Mouse (Mus musculus): ENCODE results near the gene Atraid.

The Atraid gene

GRCm38 (mm10) chr5:31054261-31055215, 6.4 kb downstream of the Atraid start, which contains the start of gene Cad:
Gene Cad, plus strand, starts transcription at chr5:31054780.
- peak; percentile 82 for DNase-seq (ENCODE audit: low read depth, low spot score)

- DNase-seq (ENCODE audit: low read depth, low spot score), result no peak
Observed at GRCm38 (mm10) chr5:31055216-31056140, 7.4 kb downstream of the Atraid start.

- DNase-seq (ENCODE audit: low read depth, low spot score), result no peak
Observed at GRCm38 (mm10) chr5:31069810-31070209, 21.7 kb downstream of the Atraid start.

- DNase-seq (ENCODE audit: low read depth, low spot score), result no peak
Observed at GRCm38 (mm10) chr5:31071059-31071458, 22.9 kb downstream of the Atraid start.

- no peak for DNase-seq (ENCODE audit: low read depth, low spot score)
Observed at GRCm38 (mm10) chr5:31071821-31072220, 23.7 kb downstream of the Atraid start.

- DNase-seq (ENCODE audit: low read depth, low spot score), result no peak
Observed at GRCm38 (mm10) chr5:31073176-31073575, 25.1 kb downstream of the Atraid start.

DNA sequence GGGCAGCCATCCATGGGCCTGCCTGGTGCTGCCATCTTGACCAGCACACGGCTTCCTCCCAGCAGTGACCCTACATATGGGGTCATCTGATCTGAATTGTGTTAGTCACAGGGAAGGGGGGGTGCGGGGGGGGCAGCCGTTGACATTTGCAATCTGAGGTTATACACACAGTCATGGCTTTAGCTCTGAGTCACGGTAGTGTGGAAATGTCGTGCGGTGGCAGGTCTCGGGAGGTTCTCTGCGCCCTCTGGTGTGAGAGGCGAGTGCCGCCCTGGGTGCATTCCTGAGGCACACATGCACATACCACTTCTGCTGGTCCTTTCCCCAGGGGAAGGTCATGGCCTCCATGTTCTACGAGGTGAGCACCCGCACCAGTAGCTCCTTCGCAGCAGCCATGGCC, 28.2 kb downstream of the Atraid start:
- DNase-seq (ENCODE audit: low read depth, low spot score), result no peak

GRCm38 (mm10) chr5:31080059-31080794, 32.1 kb downstream of the Atraid start:
- DNase-seq (ENCODE audit: low read depth, low spot score), result no peak

DNA sequence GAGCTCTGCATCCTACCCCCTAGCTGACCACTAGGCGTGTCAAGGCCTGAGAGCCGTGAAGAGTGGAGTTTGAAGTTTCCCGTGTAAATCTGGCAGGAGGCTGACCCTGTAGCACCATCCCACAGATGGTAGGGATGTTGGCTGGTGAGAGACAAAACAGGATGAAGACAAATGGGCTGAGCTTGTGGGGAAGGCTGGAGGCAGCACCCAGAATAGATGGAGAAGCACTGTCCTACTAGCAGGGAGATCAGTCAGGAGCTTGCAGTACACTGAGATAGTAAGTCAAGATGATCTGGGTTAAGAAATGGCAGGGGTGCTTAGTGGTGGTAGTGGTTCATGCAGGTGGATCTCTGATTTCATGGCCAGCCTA, 32.7 kb downstream of the Atraid start:
- no peak for DNase-seq (ENCODE audit: low read depth, low spot score)

DNA sequence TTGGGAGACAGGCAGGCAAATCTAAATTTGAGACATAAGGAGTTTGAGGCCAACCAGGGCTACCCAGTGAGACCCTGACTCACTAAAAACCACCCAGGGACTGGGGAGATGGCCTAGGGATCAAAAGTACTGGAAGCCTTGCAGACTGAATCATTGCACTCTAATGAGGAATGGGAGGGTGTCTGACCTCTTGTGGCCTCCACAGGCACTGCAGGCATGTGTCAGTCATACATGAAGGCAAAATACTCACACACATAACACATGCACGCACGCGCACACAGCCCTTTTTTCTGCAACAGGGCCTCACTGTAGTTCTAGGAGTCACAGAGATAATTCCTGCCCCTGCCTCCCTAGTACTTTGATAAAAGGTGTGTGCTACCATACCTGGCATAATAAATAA, 33.3 kb downstream of the Atraid start:
- DNase-seq (ENCODE audit: low read depth, low spot score), result no peak

GRCm38 (mm10) chr5:31082355-31082754, 34.2 kb downstream of the Atraid start:
- DNase-seq (ENCODE audit: low read depth, low spot score), result no peak

- no peak for DNase-seq (ENCODE audit: low read depth, low spot score)
Observed at GRCm38 (mm10) chr5:31082935-31083625, 35.0 kb downstream of the Atraid start.

- no peak for DNase-seq (ENCODE audit: low read depth, low spot score)
Observed at GRCm38 (mm10) chr5:31083949-31084348, 35.8 kb downstream of the Atraid start.

DNA sequence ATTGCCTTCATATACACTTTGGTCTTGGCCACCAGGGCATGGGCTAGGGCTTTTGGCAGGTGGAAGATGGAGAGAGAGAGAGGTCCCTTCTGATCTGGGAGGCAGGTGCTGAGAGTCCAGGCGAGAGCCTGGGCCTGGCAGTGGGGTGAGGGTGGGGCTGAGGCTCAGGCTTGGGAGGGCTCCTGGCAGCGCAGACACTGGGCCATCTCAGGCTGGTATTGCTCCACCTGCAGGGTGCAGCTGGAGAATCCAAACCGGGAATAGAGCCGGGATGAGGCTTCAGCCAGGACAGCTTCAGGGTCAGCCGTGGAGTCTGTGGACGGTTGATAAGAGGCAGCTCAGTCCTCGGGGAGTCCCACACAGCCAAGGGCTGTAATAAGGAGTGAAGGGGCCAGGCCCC, 38.5 kb downstream of the Atraid start:
- no peak for DNase-seq (ENCODE audit: low read depth, low spot score)

- no peak for DNase-seq (ENCODE audit: low read depth, low spot score)
Observed at GRCm38 (mm10) chr5:31087131-31087530, 39.0 kb downstream of the Atraid start.

- DNase-seq (ENCODE audit: low read depth, low spot score), result no peak
Observed at GRCm38 (mm10) chr5:31092231-31092975, 44.3 kb downstream of the Atraid start.

- no peak for DNase-seq (ENCODE audit: low read depth, low spot score)
Observed at GRCm38 (mm10) chr5:31093151-31094041, 45.3 kb downstream of the Atraid start.

DNA sequence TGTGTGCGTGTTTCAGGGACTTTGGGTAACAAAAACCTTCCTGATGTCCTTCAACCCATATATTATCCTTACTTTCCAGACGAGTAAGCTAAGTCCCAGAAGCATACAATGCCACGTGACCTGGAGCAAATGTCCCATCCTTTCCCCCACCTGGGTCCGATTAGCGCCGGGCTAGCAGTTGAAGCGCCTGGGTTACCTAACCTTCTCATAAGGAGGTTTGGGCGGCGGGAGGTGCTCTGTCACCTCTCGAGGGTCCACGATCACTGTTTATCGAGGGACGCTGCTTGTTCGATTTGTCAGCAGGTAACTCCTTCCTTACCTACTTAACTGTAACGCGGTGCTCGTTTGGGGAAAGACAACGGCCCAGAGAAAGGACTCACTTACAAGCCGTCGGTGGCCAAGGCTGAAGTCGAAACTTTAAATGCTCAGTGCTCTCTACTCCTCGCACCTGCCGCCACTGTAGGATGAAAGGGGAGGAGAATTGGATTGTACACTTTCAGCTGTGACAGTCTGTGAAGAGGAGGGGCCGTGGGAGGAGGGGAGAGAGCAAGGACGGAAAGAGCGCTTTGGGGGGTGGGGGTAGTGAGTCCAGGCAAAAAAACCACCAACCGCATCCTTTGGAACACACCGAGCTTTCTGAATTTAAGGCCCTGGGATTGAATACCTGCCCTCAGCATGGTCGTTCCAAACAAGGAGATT, 46.1 kb downstream of the Atraid start:
- DNase-seq (ENCODE audit: low read depth, low spot score), result no peak

All from skeletal muscle tissue, adult 2 months (tissue).